Mouse (Mus musculus) cortical plate, adult 2 months (tissue): ENCODE measurements around the gene Exoc8.

Source experiments
- CTCF ChIP-seq: fragments of 200-500 bp; IDR thresholded peaks from 2 replicates; pipeline ENCODE4 v1.5.1; 2011; ENCODE audit warnings: mild to moderate bottlenecking, control low read depth, low read length; ENCODE audit not compliant: insufficient read depth; ENCODE audit errors: extremely low read depth
- POLR2A ChIP-seq: fragments of 200-500 bp; IDR thresholded peaks from 2 replicates; pipeline ENCODE4 v1.6.1; 2011; ENCODE audit warnings: mild to moderate bottlenecking, low read length, control low read depth; ENCODE audit not compliant: insufficient read depth; ENCODE audit errors: extremely low read depth

DNA sequence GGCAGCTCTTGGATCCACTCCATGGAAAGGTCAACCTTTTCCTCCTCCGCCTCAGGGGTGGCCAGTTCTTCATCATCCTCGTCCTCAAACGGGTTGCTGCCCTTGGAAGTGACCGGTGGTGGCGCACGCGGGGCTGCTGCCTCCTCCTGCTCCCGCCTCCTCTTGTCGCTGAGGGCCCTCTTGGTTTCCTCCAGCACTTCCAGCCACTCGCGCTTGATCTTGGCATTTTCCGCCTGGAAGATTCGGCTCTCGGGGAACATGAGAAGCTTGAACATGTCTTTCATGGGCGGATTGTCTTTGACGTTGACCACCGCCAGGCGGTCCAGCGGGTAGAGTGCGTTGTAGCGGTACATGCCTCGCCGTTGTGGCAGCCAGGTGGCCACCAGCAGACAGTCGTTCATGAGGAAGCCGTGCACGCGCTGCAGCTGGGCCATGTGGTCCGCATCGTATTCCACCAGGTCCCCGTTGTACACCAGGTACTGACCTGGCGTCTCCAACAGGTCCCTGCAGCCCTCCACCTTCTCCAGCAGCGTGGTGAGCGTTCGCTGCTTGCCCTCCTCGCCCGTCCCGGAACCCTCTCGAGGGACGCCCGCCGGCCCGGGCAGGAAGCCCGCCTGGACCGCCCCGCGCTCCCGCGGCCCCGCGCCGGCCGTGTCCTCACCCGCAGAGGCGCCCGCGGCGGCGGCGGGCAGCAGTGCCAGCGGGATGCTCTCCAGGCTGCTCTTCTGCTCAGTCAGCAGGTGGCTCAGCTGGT, 696 bp downstream of the Exoc8 start:
- TF ChIP-seq POLR2A = no peak
- TF ChIP-seq CTCF = peak; percentile 25; the same call in 1 of the 2 replicates
